Mouse (Mus musculus) layer of hippocampus, adult 9-10 months (tissue): ENCODE results near the gene Inpp4b.

Experiments
- DNase-seq: peaks from one replicate; pipeline ENCODE4 v3.0.0; 2022; ENCODE audit warnings: low spot score

Gene Inpp4b

DNA sequence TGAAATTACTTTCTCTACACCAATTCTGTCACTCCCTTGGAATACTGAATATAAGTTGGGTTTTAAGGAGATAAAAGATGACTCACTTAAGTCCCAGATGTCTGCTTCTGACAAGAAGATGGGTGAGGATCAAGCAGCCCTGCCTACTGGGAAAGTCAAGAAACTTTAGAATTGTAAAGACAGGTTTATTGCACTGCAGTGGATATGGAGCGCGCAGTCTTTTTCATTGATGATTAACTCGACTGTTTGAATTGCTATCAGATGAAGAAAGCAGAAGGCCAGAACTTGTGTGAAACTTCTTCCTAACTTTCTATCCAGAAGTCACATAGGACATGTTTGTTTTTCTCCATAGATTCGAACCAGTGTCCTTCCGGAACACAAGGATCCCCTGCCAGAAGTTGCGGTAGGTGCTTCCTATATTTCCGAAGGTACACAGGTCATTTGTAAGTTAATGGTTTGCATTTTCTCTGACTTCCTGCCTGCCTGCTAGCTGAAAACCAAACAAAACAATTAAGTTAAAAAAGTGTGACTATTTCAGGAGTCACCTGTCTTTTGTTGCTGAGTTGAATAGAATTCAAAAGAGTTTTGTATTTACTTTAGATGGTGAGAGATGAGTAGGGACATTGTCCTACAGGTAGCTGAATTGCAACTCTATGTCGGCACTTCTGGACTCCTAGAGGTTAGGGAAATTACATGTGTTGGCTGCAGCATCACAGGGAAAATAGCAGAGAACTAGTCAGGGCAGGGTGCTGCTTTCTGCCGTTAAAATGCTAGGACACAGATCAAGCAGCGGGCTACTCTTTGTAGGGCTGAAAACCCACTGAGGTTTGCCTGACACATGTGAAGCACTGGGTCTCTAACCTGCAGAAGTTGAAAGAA, 502.0 kb downstream of the Inpp4b start:
- DNase-seq = no peak

DNA sequence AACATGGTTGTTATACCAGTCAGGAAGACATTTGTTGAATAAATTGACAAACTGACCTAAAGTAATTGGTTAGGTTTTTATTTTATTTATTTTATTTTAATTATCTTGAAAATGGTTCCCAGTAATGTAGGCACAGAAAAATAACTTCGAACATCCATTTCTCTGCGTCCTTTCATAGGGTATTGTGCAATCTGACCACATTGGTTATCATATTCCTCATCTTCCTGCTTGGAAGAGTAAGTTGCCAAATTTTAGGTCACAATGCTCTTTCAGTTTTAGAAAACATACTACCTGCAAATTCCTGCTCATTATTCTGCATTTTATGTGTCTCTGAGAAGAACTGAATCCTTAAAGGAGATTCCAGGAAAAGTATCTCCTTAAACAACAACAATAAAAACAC, 505.6 kb downstream of the Inpp4b start:
- DNase-seq = no peak

DNA sequence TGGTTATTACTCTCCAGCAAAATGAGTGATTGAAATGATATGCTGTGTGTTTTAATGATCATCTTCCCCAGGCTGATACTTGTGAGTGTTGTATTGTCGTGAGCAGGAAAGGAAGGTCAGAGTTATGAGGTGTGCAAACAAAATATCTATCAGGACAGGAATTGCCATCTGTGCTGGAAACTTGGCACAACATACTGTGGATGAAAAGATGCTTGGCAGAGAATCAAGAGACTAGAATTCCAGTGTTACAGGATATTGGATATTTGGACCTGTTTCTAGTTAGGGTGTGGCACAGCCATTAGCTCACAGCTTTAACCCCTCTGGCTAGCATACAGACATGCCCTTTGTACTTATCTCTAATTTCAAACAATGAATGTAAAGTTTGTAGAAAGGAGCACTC, 507.6 kb downstream of the Inpp4b start:
- no peak for DNase-seq

GRCm38 (mm10) chr8:81853184-81853583, 510.8 kb downstream of the Inpp4b start:
- DNase-seq = no peak

DNA sequence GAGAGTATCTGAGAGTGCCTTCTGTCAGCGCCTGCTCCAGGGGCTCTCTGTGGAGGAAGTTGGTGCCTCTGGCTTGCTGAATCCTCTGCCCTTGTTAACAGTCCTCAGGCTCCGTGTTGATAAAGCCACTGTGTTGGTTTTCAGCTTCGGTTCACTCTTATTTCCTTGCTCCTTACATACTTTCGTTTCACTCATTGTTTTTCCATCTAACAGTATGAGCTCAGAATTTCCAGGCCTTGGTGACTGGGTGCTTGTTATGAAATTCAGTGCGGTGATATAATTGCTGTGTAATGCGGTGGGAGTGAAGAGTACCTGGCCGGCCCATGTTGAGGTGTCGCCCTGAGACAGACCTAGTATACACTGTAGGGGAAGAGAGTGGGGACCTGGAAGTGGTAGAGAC, 512.2 kb downstream of the Inpp4b start:
- DNase-seq = no peak

DNA sequence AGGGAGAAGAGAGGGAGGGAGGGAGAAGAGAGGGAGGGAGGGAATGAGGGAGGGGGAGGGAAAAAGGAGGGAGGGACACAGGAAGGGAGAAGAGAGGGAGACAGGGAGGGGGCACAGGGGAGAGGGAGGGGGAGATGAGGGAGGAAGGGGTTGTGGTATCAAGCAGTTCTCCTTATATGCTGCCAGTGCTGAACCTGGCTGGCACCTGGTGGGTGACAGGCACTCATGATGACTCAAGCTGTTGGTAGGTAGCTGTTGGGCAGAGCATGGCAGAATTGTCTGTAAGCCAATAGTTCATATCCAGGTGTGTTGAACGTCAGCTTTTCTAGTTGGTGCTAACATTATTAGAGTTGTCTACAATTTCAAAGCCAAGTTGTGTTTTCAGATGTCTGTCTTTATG, 512.7 kb downstream of the Inpp4b start:
- no peak for DNase-seq

DNA sequence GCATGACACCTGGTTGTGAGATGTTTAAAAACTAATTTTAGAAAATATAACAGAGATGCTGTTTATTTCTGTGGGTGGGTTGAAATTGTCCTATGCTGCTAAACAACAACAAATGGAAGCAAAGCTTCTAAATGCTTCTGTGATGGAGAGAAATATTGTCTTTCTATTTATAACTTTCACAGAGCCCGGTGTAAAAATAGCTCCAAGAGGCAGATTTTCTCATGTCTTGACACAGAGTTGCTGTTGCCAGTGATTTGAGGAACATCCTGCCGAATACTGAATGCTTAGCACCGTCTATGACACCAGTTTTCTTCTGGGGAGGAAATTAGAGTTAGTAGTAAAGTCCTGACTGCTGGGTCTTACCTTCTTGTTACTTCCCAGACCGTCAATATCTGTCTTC, 513.8 kb downstream of the Inpp4b start:
- no peak for DNase-seq

- no peak for DNase-seq
Measured at GRCm38 (mm10) chr8:81856608-81857007, 514.3 kb downstream of the Inpp4b start.

DNA sequence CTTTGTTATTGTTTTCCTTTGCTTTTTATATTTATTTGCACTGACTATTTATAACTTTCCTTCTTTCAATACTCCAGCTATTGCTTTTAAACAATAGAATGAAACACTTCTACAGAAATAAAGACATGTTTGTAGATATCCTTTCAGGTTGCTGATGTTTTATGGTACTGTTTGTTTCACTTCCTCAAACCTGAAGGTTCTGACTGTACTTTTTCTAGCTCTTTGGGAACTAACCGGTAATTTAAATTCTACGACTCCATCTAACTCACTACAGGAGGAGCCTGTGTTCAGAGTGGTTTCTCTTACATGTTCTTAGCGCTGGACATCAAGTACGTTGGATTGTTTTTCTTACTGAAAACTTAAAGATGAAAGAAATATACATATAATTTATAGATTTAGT, 516.0 kb downstream of the Inpp4b start:
- no peak for DNase-seq

DNA sequence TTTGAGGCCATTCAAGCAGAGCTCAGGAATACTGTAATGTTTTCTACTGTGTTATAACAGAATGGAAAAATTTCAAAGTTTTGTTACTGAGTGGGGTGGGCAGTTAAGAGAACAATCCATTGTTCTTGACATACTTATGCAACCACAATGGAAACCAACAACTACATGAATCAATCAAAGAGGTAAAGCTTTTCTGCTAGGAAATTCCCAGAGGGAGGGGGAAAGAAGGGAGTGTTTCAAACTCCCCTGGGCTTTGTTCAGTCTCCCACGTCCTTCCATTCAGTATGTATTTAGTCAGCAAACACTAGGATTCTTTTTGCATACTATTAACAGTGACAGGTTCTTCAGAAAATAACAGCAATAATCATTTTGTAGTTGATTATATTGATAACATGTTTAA, 517.4 kb downstream of the Inpp4b start:
- no peak for DNase-seq

- DNase-seq = no peak
Measured at GRCm38 (mm10) chr8:81861311-81861710, 519.0 kb downstream of the Inpp4b start.

DNA sequence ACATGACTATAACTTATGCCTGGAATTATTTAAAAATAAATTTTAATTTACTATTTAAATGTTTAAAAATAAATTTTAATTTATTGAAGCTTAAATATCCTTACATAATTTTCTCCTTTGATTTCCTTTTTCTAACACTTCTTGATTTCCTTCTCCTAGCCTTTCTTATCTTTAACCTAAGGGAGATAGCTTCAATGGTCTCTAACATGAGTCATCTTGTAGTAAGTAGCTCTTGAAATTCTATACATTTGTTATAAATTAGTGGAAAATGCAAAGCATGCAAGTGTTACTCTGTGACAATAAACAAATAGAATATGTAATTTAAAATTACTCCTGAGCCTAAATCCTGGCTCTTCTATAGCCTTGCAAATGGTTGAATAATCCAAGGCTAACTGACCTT, 520.4 kb downstream of the Inpp4b start:
- DNase-seq = no peak

DNA sequence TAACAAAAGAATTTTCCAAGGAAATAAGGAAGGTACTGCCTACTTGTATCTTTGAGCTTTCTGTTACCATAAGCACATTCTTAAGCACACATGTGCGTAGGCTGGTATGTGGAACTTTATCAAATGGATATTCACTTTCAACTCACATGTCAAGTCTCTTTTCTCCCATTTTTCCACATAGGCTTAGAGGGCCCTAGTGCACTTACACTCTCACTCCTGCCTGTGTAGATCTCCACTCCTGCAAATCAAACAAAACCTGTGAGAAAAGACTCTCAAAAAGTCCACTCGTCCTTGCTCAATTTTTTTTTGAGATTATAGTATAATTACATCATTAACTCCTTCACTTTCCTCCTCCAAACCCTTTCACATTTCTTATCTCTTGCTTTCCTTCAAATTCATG, 522.0 kb downstream of the Inpp4b start:
- no peak for DNase-seq

DNA sequence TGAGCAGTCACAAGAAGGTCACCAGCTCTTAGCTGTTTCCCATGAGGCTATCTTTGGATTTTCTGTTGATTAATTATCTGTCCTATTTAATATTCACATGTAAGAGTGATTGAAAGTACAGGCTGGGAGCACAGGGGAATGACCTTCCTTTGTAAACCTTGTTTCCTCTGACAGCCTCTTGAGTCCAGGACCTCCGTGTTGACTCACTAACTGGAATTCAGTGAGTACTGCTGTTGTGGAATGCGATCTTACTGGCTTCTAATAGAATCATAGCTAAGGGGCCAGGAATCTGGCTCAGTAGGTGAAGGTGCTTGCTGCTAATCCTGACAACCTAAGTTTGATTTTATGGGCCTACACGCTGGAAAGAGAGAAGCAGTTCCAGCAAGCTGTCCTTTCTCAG, 523.3 kb downstream of the Inpp4b start:
- no peak for DNase-seq

- no peak for DNase-seq
Measured at GRCm38 (mm10) chr8:81867020-81867419, 524.7 kb downstream of the Inpp4b start.

DNA sequence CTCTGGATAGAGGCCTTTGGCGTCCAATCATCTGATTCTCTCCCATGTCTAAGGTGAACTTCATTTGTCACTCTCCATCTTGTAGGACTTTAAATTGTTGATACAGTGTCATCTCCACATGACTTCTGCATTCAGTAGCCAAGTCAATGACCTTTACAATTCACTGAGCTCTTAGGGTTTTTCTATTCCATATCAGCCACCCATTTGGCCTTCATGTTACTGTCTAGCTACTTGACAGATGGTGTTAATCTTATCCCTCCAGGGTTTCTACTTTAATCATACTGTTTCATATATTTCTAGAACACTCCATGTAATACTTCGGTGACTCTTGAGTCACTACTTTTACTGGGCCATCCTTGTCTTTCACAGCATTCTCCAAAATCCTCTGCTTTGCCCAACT, 528.1 kb downstream of the Inpp4b start:
- DNase-seq = no peak

DNA sequence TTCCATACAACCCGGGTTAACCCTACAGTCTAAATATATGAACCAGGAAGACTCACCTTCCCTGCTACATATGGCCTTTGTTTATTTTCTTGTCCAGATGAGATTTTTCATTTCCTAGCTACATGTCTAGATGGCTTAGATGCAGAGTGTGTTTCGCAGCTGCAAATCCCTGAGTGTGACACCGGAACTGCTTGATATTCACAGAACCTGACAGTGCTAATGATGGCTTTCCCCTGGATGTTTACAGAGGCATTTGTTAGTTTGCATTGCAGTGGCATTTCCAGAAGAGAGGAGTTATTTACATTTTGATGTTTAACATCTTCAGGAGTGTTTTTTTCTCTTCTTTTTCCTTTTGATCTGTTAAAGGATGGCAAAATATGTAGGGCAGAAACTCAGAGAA, 537.7 kb downstream of the Inpp4b start:
- DNase-seq = no peak

- no peak for DNase-seq
Measured at GRCm38 (mm10) chr8:81884195-81884594, 541.8 kb downstream of the Inpp4b start.

DNA sequence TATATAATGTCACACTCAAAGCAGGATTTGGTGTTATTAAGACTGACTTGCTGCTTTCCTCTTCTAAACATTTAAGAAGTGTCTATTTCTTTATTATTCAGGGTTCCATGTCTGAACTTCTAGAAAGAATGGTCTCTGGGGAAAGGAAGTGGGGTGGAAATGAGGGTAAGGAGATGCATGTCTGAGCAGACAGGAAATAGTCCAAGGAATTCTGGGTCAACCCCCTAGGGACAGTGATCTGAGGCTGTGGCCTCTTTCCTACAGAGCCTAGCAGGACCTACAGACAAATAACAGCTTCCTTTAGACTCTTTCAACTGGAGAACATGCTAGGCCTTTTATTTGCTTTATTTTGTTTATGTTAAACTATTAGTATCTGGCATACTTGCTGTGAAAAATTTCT, 546.5 kb downstream of the Inpp4b start:
- no peak for DNase-seq

DNA sequence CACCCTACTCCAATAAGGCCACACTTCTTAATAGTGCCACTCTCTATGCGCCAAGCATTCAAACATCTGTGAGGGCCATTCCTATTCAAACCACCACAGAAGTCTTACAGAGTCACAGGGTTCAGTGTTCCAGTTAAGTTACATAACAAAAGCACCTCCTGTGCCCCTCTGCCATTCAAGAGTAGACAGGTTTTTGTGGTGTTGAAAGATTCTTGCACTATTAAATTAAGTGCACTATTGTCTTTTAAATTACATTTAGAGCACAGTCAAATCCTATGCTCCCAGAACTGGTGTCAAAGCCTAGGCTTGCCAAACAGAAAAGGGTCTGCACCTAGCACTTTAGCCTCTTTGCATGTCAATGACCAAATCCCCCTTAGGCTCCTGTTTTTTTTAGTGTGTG, 550.9 kb downstream of the Inpp4b start:
- DNase-seq = no peak

DNA sequence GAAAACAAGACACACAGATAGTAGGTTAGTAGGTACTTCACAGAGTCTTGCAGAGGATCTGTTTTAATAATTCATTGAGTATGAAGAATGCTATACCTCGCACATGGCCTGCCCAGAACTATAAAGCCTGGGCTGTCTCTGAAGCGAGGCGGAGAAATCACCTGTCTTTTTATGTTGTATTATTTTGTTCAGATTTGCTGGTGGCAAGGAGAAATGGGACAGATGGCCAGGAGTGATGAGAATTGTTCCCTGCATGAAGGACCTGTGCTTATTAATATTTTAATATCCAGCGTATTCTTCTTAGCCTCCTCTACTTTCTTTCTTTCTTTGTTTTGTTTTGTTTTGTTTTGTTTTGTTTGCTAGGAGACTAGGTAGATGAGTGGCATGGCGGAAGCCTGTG, 604.5 kb downstream of the Inpp4b start:
- DNase-seq = no peak

DNA sequence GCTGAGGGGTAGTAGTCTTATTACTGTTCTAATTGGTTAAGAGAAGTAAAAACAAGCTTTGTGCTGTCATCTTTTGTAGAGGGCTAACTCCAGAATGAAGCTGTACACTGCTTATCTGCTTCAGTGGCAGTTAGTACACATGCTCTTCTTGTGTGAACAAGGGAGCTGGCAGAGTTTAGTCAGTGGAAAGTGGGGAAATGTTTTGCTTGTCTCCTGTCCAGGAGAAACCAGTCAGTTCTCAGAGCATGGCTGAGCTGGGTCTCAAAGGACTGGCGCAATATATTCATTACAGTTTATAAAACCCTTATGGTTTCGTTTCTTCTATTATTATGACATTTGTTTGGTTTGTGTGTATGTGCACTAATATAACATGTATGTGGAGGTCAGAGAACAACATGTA, 610.7 kb downstream of the Inpp4b start:
- no peak for DNase-seq

DNA sequence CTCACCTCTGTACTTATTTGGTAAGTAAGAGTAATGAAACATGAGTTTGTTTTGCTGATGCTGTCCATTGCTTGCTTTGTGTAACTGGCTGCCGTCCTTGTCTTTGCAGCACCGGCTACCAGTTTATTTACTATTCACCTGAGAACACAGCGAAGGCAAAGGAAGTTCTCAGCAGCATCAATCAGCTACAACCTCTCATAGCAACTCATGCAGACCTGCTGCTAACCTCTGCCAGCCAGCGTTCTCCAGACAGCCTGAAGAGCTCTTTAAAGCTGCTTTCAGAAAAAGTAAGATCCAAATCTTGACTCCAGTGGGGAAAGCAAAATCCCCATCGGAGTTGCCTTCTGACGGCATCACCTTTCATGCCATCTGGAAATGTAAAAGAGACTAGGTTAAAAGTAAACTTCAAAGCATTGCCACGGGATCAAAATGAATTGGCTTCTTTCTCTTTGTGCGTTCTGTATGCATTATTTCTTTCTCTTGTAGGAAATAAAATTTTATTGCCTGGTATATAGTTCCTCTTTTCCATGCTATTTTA, 642.8 kb downstream of the Inpp4b start:
- DNase-seq = no peak

DNA sequence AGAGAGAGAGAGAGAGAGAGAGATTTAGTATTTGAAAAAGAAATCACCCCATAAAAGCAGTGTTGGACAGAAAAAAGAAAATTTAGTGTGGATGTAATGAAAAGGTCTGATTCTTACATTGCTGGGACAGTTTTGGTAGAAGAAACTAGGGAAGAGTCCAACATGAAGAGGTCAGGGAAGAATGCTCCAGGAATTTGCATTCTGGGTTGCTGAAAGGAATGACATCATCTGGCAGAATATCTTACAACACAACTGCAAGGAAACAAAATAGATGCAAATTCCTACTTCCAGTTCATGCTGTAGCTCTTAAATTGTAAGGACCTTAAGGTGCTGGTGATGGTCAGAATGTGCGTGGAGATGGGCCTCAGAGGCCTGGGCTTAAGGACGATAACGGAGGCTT, 650.6 kb downstream of the Inpp4b start:
- DNase-seq = no peak
